Mouse (Mus musculus) myocyte (in vitro differentiated cells): Measurements from ENCODE around the gene Psmc3ip.

ENCODE experiments used
- CEBPB ChIP-seq: IDR thresholded peaks from 2 replicates; pipeline ENCODE4 v1.6.1; 2011; ENCODE audit warnings: mild to moderate bottlenecking, moderate library complexity; ENCODE audit not compliant: poor library complexity, insufficient read depth, severe bottlenecking
- E2F4 ChIP-seq: IDR thresholded peaks from one replicate; pipeline ENCODE4 v1.6.1; 2011; ENCODE audit warnings: mild to moderate bottlenecking, control low read depth, moderate library complexity; ENCODE audit not compliant: insufficient read depth
- MAX ChIP-seq: IDR thresholded peaks from one replicate; pipeline ENCODE4 v1.6.1; 2011; ENCODE audit warnings: low read depth, mild to moderate bottlenecking, control low read depth
- MYOD1 ChIP-seq, 3 experiments: IDR thresholded peaks; one replicate each; pipeline ENCODE4 v1.6.1; 2011; ENCODE audit warnings: control low read depth in 2 of 3, low read depth in 2 of 3, mild to moderate bottlenecking in 2 of 3, moderate library complexity in 1 of 3; ENCODE audit not compliant: insufficient read length in 2 of 3, control insufficient read depth in 1 of 3
- POLR2A ChIP-seq: IDR thresholded peaks from one replicate; pipeline ENCODE4 v1.6.1; 2011; ENCODE audit warnings: low read depth, mild to moderate bottlenecking, control low read depth, moderate library complexity; ENCODE audit not compliant: insufficient read length
- POLR2AphosphoS2 ChIP-seq: IDR thresholded peaks from one replicate; pipeline ENCODE4 v1.6.1; 2011; ENCODE audit warnings: low read depth, control low read depth; ENCODE audit not compliant: insufficient read length
- SRF ChIP-seq: IDR thresholded peaks from one replicate; pipeline ENCODE4 v1.6.1; 2011; ENCODE audit warnings: low read depth; ENCODE audit not compliant: control insufficient read depth, insufficient read length
- TCF12 ChIP-seq: IDR thresholded peaks from one replicate; pipeline ENCODE4 v1.6.1; 2011; ENCODE audit warnings: mild to moderate bottlenecking, control low read depth; ENCODE audit not compliant: poor library complexity, insufficient read depth, severe bottlenecking
- USF1 ChIP-seq: IDR thresholded peaks from one replicate; pipeline ENCODE4 v1.6.1; 2011; ENCODE audit warnings: low read depth, mild to moderate bottlenecking, control low read depth, moderate library complexity

DNA sequence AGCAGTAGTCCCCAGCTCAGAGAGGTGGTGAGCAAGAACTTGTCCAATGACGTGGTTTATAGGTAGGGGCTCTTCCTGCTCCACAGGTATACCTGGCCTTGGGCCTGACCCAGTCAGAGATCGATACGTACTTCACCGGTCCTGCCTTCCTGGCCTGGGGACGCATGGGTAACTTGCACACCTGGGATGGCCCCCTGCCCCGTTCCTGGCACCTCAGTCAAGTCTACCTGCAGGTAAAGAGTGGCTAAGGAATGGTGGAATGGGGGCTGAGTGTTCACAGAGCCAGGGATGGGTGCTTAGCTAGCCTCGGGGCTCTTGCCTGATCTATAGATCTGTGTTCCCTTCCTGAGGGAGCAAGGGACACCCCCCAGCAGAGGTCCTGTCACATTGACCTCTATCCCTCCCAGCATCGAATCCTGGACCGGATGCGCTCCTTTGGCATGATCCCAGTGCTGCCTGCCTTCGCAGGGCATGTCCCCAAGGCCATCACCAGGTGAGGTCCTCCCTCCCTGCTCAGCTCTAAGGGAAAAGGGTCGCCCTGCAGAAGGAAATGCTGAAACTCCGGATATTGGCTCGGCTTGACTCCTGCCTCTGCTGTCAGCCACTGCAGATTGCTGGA lies 23.3 kb downstream of the Psmc3ip start:
- TF ChIP-seq E2F4 (no peak), POLR2AphosphoS2 (no peak), TCF12 (no peak), POLR2A (no peak), MAX (no peak), SRF (no peak), MYOD1 (IDR thresholded peaks at IDR 0.05; ENCODE audit: control insufficient read depth in 1 of 3, insufficient read length in 2 of 3, low read depth in 2 of 3) (no peak), CEBPB (no peak), USF1 (no peak)
